Mouse (Mus musculus): ENCODE measurements around the gene Zkscan14. TPM values are rescaled to one million over a fixed set of nuclear protein-coding genes. Genes with fewer than 3 reads are reported as not detected.

The Zkscan14 gene
- polyA plus RNA-seq, 1 experiment, result 2.0 TPM

DNA sequence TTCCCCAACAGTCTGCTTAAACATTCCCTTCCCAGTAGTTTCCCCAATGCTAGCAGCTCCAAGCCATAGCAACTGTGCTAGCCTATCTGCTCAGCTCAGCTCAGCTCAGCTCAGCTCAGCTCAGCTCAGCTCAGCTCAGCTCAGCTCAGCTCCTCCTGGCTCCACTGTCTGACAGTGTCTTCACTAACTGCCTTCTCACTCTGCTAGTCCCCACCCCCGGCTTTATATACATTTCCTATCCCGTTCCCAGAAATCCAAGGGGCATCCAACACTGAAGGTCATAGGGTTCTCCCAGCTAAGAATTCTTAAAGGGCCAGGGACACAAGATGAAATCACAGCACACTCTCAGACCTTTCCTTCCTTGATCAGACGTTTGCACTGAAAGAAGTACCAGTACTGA lies 37.0 kb downstream of the Zkscan14 start:
- H3K27me3 ChIP-seq (ENCODE audit: control insufficient read depth, insufficient read depth, insufficient read length), result no peaks in the 10 kb centered on the region
- no peak for TF ChIP-seq MYOG (IDR thresholded peaks at IDR 0.05; ENCODE audit: control insufficient read depth, extremely low read depth, insufficient read length)
- no peak for TF ChIP-seq MAX (IDR thresholded peaks at IDR 0.05)
- TF ChIP-seq USF1 (IDR thresholded peaks at IDR 0.05; ENCODE audit: low read depth), result no peak
- TF ChIP-seq FOSL1 (IDR thresholded peaks at IDR 0.05; ENCODE audit: insufficient read depth, low read length, poor library complexity, severe bottlenecking), result no peak
- no peak for TF ChIP-seq CTCF (IDR thresholded peaks at IDR 0.05; ENCODE audit: control insufficient read depth, insufficient read depth, insufficient read length)
- no peak for TF ChIP-seq MYOD1 (IDR thresholded peaks at IDR 0.05; ENCODE audit: control insufficient read depth, insufficient read length, low read depth)
- TF ChIP-seq CEBPB (IDR thresholded peaks at IDR 0.05; ENCODE audit: low read depth), result no peak
- H3ac ChIP-seq (ENCODE audit: control insufficient read depth, insufficient read length, low read depth), result no peak overlapping the region
- peaks cover 12% of the 10 kb centered on the region for H3K36me3 ChIP-seq (ENCODE audit: control insufficient read depth, insufficient read depth)
- H3K79me3 ChIP-seq (ENCODE audit: low read depth), result peaks cover 24% of the 10 kb centered on the region
- no peak overlapping the region for H3K4me3 ChIP-seq (ENCODE audit: insufficient read depth, poor library complexity, severe bottlenecking)
- H3K79me2 ChIP-seq (ENCODE audit: control insufficient read depth, insufficient read depth), result peaks cover 47% of the 10 kb centered on the region

DNA sequence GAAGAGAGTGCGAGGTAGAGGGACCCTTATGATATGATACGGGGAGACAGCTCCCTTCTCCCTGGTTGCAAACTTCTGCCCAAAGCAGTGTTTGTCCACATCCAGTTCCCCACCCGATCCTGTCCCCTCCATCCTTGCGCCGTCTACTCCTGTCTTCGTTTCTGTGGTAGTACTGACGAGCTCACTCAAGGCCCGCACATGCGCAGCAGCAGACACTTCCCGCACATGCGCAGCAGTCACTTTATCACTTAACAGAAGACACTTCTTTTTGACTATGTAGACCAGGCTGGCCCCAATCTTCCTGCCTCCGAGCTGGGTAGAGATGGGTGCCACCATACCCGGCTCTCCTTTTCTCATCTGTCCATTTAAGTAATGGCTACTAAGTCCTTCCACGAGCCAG lies 40.3 kb downstream of the Zkscan14 start:
- Histone ChIP-seq H3K4me3 (ENCODE audit: insufficient read depth, poor library complexity, severe bottlenecking) (no peak overlapping the region), H3K79me2 (ENCODE audit: control insufficient read depth, insufficient read depth) (peaks cover 17% of the 10 kb centered on the region), H3K79me3 (ENCODE audit: low read depth) (no peaks in the 10 kb centered on the region), H3ac (ENCODE audit: control insufficient read depth, insufficient read length, low read depth) (no peak overlapping the region), H3K27me3 (ENCODE audit: control insufficient read depth, insufficient read depth, insufficient read length) (no peaks in the 10 kb centered on the region), H3K36me3 (ENCODE audit: control insufficient read depth, insufficient read depth) (peaks cover 38% of the 10 kb centered on the region)
- TF ChIP-seq USF1 (IDR thresholded peaks at IDR 0.05; ENCODE audit: low read depth), result no peak
- TF ChIP-seq MYOG (IDR thresholded peaks at IDR 0.05; ENCODE audit: control insufficient read depth, extremely low read depth, insufficient read length), result no peak
- TF ChIP-seq CTCF (IDR thresholded peaks at IDR 0.05; ENCODE audit: control insufficient read depth, insufficient read depth, insufficient read length), result no peak
- TF ChIP-seq FOSL1 (IDR thresholded peaks at IDR 0.05; ENCODE audit: insufficient read depth, low read length, poor library complexity, severe bottlenecking), result no peak
- TF ChIP-seq MAX (IDR thresholded peaks at IDR 0.05), result no peak
- TF ChIP-seq CEBPB (IDR thresholded peaks at IDR 0.05; ENCODE audit: low read depth), result no peak
- TF ChIP-seq MYOD1 (IDR thresholded peaks at IDR 0.05; ENCODE audit: control insufficient read depth, insufficient read length, low read depth), result no peak

DNA sequence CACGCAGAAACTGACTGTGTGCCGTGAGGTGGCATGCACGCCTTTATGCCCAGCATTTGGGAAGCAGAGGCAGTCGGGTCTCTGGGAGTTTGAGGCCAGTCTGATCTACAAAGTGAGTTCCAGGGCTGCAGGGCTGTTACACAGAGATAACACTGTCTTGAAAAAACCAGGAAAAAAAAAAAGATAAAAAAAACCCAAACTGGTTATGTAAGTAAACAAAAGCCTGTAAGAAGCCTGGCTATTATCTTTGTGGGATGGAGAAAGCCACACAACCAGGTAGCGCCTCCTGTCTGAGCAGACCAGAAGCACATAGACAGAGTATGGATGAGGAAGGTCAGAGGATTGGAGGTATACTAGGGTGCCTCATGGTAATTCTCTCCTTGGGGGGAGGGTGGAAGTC lies 49.0 kb downstream of the Zkscan14 start:
- H3ac ChIP-seq (ENCODE audit: control insufficient read depth, insufficient read length, low read depth), result no peak overlapping the region
- peaks cover 55% of the 10 kb centered on the region for H3K36me3 ChIP-seq (ENCODE audit: control insufficient read depth, insufficient read depth)
- TF ChIP-seq CTCF (IDR thresholded peaks at IDR 0.05; ENCODE audit: control insufficient read depth, insufficient read depth, insufficient read length) (no peak), USF1 (IDR thresholded peaks at IDR 0.05; ENCODE audit: low read depth) (no peak), MAX (IDR thresholded peaks at IDR 0.05) (no peak), CEBPB (IDR thresholded peaks at IDR 0.05; ENCODE audit: low read depth) (no peak), MYOG (IDR thresholded peaks at IDR 0.05; ENCODE audit: control insufficient read depth, extremely low read depth, insufficient read length) (no peak), MYOD1 (IDR thresholded peaks at IDR 0.05; ENCODE audit: control insufficient read depth, insufficient read length, low read depth) (no peak), FOSL1 (IDR thresholded peaks at IDR 0.05; ENCODE audit: insufficient read depth, low read length, poor library complexity, severe bottlenecking) (no peak)
- H3K27me3 ChIP-seq (ENCODE audit: control insufficient read depth, insufficient read depth, insufficient read length), result no peaks in the 10 kb centered on the region
- H3K4me3 ChIP-seq (ENCODE audit: insufficient read depth, poor library complexity, severe bottlenecking), result no peak overlapping the region
- no peaks in the 10 kb centered on the region for H3K79me3 ChIP-seq (ENCODE audit: low read depth)
- no peaks in the 10 kb centered on the region for H3K79me2 ChIP-seq (ENCODE audit: control insufficient read depth, insufficient read depth)

DNA sequence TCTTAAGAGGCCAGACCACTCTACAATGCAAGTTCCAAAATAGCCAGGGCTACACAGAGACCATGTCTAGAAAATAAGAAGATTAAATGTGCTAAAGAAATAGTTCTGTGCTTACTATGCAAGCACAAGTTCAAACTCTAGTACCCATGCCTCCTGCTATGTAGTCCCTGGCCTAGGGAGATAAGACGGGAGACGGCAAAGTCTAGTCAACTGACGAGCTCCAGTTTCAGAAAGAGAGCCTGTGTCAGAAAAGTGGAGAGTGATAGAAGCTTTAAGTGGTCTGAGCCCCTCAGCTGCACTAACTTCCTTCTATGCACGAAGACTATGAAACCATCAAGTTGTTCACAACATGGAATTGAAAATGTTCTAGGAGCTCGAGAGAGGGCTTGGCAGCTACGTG lies 52.4 kb downstream of the Zkscan14 start:
- no peaks in the 10 kb centered on the region for H3K79me2 ChIP-seq (ENCODE audit: control insufficient read depth, insufficient read depth)
- no peak overlapping the region for H3ac ChIP-seq (ENCODE audit: control insufficient read depth, insufficient read length, low read depth)
- no peaks in the 10 kb centered on the region for H3K27me3 ChIP-seq (ENCODE audit: control insufficient read depth, insufficient read depth, insufficient read length)
- TF ChIP-seq USF1 (IDR thresholded peaks at IDR 0.05; ENCODE audit: low read depth) (no peak), CEBPB (IDR thresholded peaks at IDR 0.05; ENCODE audit: low read depth) (no peak), MYOG (IDR thresholded peaks at IDR 0.05; ENCODE audit: control insufficient read depth, extremely low read depth, insufficient read length) (no peak), FOSL1 (IDR thresholded peaks at IDR 0.05; ENCODE audit: insufficient read depth, low read length, poor library complexity, severe bottlenecking) (no peak), MAX (IDR thresholded peaks at IDR 0.05) (no peak), MYOD1 (IDR thresholded peaks at IDR 0.05; ENCODE audit: control insufficient read depth, insufficient read length, low read depth) (no peak)
- H3K36me3 ChIP-seq (ENCODE audit: control insufficient read depth, insufficient read depth), result peaks cover 60% of the 10 kb centered on the region
- no peak overlapping the region for H3K4me3 ChIP-seq (ENCODE audit: insufficient read depth, poor library complexity, severe bottlenecking)
- H3K79me3 ChIP-seq (ENCODE audit: low read depth), result no peaks in the 10 kb centered on the region

DNA sequence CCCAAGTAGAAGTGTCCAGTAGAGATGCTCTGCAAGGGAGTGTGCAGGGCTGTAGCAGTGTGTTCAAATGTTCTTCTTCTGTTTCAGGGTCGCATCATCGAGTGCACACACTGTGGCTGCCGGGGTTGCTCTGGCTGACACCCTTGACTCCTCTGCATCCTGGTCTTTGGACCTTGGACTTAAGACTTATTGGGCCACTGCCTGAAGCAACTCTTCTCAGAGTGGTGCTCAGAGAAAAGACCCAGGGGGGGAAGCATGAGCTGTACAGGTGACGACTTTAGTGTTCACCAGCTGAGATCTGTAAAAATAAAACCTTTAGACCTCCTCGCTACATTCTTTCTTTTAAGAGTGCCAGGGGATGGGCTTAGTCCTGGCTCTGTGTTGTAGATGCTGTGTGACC lies 53.9 kb downstream of the Zkscan14 start:
- Histone ChIP-seq H3K79me3 (ENCODE audit: low read depth) (no peaks in the 10 kb centered on the region), H3ac (ENCODE audit: control insufficient read depth, insufficient read length, low read depth) (no peak overlapping the region), H3K27me3 (ENCODE audit: control insufficient read depth, insufficient read depth, insufficient read length) (no peaks in the 10 kb centered on the region), H3K36me3 (ENCODE audit: control insufficient read depth, insufficient read depth) (peaks cover 75% of the 10 kb centered on the region), H3K79me2 (ENCODE audit: control insufficient read depth, insufficient read depth) (peaks cover 13% of the 10 kb centered on the region), H3K4me3 (ENCODE audit: insufficient read depth, poor library complexity, severe bottlenecking) (no peak overlapping the region)
- TF ChIP-seq MAX (IDR thresholded peaks at IDR 0.05), result no peak
- no peak for TF ChIP-seq MYOG (IDR thresholded peaks at IDR 0.05; ENCODE audit: control insufficient read depth, extremely low read depth, insufficient read length)
- TF ChIP-seq MYOD1 (IDR thresholded peaks at IDR 0.05; ENCODE audit: control insufficient read depth, insufficient read length, low read depth), result no peak
- TF ChIP-seq CEBPB (IDR thresholded peaks at IDR 0.05; ENCODE audit: low read depth), result no peak
- TF ChIP-seq CTCF (IDR thresholded peaks at IDR 0.05; ENCODE audit: control insufficient read depth, insufficient read depth, insufficient read length), result no peak
- TF ChIP-seq USF1 (IDR thresholded peaks at IDR 0.05; ENCODE audit: low read depth), result no peak
- TF ChIP-seq FOSL1 (IDR thresholded peaks at IDR 0.05; ENCODE audit: insufficient read depth, low read length, poor library complexity, severe bottlenecking), result no peak

Other genes starting within 250 kb of the Zkscan14 start
- 39.1 TPM for gene Smurf1, start 236.0 kb downstream of the Zkscan14 start, polyA plus RNA-seq (2012; fragmentation: generic; extraction: Trizol)
- not detected for gene Gm4871, start 169.1 kb downstream of the Zkscan14 start, polyA plus RNA-seq (2012; fragmentation: generic; extraction: Trizol)
- gene 1700018F24Rik, start 158.9 kb downstream of the Zkscan14 start, polyA plus RNA-seq (2012; fragmentation: generic; extraction: Trizol), result not detected
- 91.7 TPM for gene Arpc1a, start 118.0 kb downstream of the Zkscan14 start, polyA plus RNA-seq (2012; fragmentation: generic; extraction: Trizol)
- not detected for gene Kpna7, start 117.8 kb downstream of the Zkscan14 start, polyA plus RNA-seq (2012; fragmentation: generic; extraction: Trizol)
- 741 TPM for gene Arpc1b, start 87.7 kb downstream of the Zkscan14 start, polyA plus RNA-seq (2012; fragmentation: generic; extraction: Trizol)
- 136 TPM for gene Pdap1, start 61.6 kb downstream of the Zkscan14 start, polyA plus RNA-seq (2012; fragmentation: generic; extraction: Trizol)
- 175 TPM for gene Bud31, start 61.5 kb downstream of the Zkscan14 start, polyA plus RNA-seq (2012; fragmentation: generic; extraction: Trizol)
- 14.5 TPM for gene Ptcd1, start 34.8 kb downstream of the Zkscan14 start, polyA plus RNA-seq (2012; fragmentation: generic; extraction: Trizol)
- gene Cpsf4, start 34.7 kb downstream of the Zkscan14 start, polyA plus RNA-seq (2012; fragmentation: generic; extraction: Trizol), result 47.7 TPM
- gene Atp5j2, start 9.8 kb downstream of the Zkscan14 start, polyA plus RNA-seq (2012; fragmentation: generic; extraction: Trizol), result 643 TPM
- 3.6 TPM for gene Zkscan5, start 2.7 kb upstream of the Zkscan14 start, polyA plus RNA-seq (2012; fragmentation: generic; extraction: Trizol)
- 7.7 TPM for gene Zfp655, start 29.8 kb upstream of the Zkscan14 start, polyA plus RNA-seq (2012; fragmentation: generic; extraction: Trizol)
- gene Zscan25, start 78.6 kb upstream of the Zkscan14 start, polyA plus RNA-seq (2012; fragmentation: generic; extraction: Trizol), result 10.4 TPM
- not detected for gene Cyp3a57, start 143.4 kb upstream of the Zkscan14 start, polyA plus RNA-seq (2012; fragmentation: generic; extraction: Trizol)

Data from C2C12 (cell line).